Mouse (Mus musculus) adrenal gland, postnatal 10 days (tissue): Measurements from ENCODE around the gene Zfp92. TPM values are rescaled to one million over a fixed set of nuclear protein-coding genes. Genes with fewer than 3 reads are reported as not detected.
A peak's percentile ranks its signal among the peaks of the same experiment; 100 is the strongest.

Experiments used
- DNase-seq: peaks from one replicate; pipeline ENCODE4 v3.0.0; 2021; ENCODE audit warnings: mixed read lengths
- total RNA-seq, 2 experiments: library from RNA; stranded (reverse); gene quantifications; 2 replicates each; pipeline ENCODE4 v1.2.3; 2021

Zfp92 gene
- total RNA-seq, 2 experiments from 2014 or later, result 0.15 TPM

DNA sequence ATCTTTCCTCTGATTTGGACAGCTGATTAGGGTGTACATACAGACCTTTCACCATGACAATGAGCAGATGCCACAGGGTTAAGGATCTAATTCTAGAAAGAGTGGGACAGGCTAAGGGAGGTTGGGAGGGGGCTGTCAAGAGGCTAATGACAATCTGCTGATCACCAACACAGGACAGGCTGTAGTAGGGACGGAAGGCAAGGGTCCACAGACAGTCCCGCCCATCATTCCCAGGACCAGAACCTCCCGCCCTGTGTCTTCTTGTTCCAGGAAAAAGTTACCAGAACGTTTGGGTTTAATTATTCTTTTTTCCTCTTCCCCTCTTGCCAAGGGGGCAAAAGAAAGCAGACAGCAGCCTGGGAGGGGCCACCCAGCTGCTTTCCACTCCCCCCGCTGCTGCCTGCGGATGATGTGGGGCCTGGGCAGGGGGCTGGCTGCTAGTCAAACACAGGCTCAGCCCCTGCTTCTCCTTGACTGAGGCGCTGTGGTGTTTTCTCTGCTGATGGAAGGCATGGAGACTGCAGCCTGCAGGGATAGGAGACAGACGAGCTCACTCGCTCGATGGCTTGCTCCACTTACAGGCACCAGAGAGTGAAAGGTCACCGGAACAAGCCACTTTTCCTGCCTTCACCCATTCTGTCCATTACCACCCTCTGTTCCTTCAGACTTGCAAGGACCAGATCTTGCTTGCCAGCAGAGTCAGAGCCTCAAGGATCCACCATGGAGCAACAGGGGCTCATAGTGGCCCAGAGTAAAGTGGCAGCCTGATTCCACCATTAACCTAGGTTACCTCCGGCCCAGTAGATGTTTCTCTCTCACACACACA, 63.7 kb downstream of the Zfp92 start:
- DNase-seq, result no peak

DNA sequence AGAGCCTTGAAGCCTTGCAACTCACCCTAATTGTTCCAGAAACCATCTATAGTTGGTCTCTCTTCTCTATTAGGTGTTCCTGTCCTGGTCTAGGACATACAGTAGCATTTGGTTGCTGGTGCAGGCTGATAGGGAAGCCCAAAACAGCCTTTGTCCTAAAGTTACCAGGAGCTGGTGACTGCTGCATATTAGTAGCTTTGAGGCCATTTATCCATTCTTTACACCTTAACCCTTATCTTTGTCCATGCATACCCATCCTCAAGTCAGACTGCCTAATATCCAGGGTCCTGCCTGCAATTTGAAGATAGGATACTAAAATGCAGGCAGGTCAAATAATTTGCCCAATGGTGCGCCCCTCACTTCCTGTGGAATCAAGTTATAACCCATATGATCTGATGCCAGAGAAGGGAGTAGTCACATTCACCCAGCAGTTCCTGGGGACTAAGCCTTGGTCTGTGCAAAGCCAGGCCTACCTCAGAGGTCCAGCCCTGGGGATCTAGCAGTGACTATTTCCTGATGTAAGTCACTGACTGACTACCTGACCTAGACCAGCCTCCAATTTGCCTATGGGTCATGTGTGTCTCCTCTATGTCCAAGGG, 64.9 kb downstream of the Zfp92 start:
- no peak for DNase-seq

DNA sequence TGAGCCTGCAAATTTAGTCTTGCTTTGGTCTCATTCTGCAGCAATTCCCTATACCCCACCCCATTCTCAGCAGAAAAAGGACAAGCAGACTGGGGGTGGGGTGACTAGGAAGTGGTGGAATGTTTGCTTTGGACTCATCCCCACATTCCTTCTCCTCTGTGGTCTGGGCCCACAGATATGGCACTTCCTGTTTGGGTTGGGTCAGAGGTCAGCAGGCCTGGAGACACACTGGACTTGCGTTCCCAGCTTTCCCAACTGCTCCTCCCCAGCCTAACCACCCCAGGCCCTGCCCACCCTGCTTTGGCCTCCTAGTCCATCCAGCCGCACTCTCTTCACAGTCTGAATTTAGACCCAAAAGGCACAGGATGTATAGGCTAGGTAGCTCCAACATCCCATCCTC, 65.7 kb downstream of the Zfp92 start:
- peak; percentile 33 for DNase-seq

DNA sequence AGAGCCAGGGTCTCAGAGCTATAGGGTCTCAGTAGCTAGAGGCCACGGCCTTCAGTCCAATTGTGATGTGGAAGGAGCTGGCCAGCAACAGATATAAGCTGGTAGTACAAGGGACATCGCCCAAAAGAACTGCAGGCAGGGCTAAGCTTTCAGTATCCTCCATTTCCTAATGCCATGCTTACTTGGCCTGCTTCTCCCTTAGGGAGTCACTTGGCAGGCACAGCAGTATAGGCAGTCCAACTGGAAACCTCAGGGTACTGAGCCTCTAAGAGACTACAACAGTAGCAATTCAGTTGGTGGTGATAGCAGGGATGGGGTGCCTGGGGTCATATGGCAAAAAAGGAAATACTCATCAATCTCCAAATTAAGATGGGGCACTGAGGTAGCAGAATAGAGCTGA, 66.6 kb downstream of the Zfp92 start:
- peak; percentile 27 for DNase-seq

Other genes with a start within 250 kb of the Zfp92 start
- gene Spin2d, start 234.1 kb upstream of the Zfp92 start, total RNA-seq, result not detected
- gene Xlr3b, start 218.9 kb upstream of the Zfp92 start, total RNA-seq, result 1 to 10 TPM; 4.6 to 7.8 TPM
- under 1 TPM in 1 of 2 experiments, not detected in 1; 0.60 TPM for gene Xlr4b, start 196.8 kb upstream of the Zfp92 start, total RNA-seq
- 1 to 10 TPM; 7.3 to 7.8 TPM for gene F8a, start 182.8 kb upstream of the Zfp92 start, total RNA-seq
- gene Xlr4c, start 168.0 kb upstream of the Zfp92 start, total RNA-seq, result under 1 TPM; 0.66 to 0.76 TPM
- not detected for gene Xlr3c, start 145.7 kb upstream of the Zfp92 start, total RNA-seq
- under 1 TPM; 0.24 to 0.33 TPM for gene Xlr5a, start 118.1 kb upstream of the Zfp92 start, total RNA-seq
- under 1 TPM; 0.45 to 0.69 TPM for gene Xlr5c, start 118.1 kb upstream of the Zfp92 start, total RNA-seq
- not detected for gene Gm45015, start 74.3 kb upstream of the Zfp92 start, total RNA-seq
- 10 to 100 TPM; 15.3 to 18.7 TPM for gene Zfp275, start 68.5 kb upstream of the Zfp92 start, total RNA-seq
- not detected for gene Gm18336, start 12.4 kb upstream of the Zfp92 start, total RNA-seq
- gene Trex2, start 24.2 kb downstream of the Zfp92 start, total RNA-seq, result not detected
- 10 to 100 TPM; 24.3 to 34.8 TPM for gene Haus7, start 47.9 kb downstream of the Zfp92 start, total RNA-seq
- 100 to 1,000 TPM; 207 to 268 TPM for gene Bgn, start 72.5 kb downstream of the Zfp92 start, total RNA-seq
- 10 to 100 TPM; 11.7 to 17.0 TPM for gene Atp2b3, start 92.0 kb downstream of the Zfp92 start, total RNA-seq
- 1 to 10 TPM in 1 of 2 experiments, under 1 TPM in 1; 0.67 to 1.1 TPM for gene Dusp9, start 228.3 kb downstream of the Zfp92 start, total RNA-seq
- 10 to 100 TPM in 1 of 2 experiments, 1 to 10 TPM in 1; 5.6 to 13.8 TPM for gene Pnck, start 249.0 kb downstream of the Zfp92 start, total RNA-seq